Mouse (Mus musculus): ENCODE results near the gene Phf21a.

Gene Phf21a

GRCm38 (mm10) chr2:92240299-92240698 lies 147.4 kb downstream of the Phf21a start:
- DNase-seq, result no peak

GRCm38 (mm10) chr2:92240816-92241215 lies 147.9 kb downstream of the Phf21a start:
- DNase-seq, result no peak

GRCm38 (mm10) chr2:92241317-92241716 lies 148.4 kb downstream of the Phf21a start:
- no peak for DNase-seq

GRCm38 (mm10) chr2:92246112-92246511 lies 153.2 kb downstream of the Phf21a start:
- no peak for DNase-seq

GRCm38 (mm10) chr2:92247711-92248110 lies 154.8 kb downstream of the Phf21a start:
- DNase-seq, result no peak

- no peak for DNase-seq
These were observed 157.6 kb downstream of the Phf21a start for GRCm38 (mm10) chr2:92250472-92250871.

- no peak for DNase-seq
These were observed 160.9 kb downstream of the Phf21a start for GRCm38 (mm10) chr2:92253777-92254176.

GRCm38 (mm10) chr2:92256141-92256540 lies 163.2 kb downstream of the Phf21a start:
- DNase-seq, result no peak

- DNase-seq, result peak; percentile 40 to 57
These were observed 164.5 kb downstream of the Phf21a start for GRCm38 (mm10) chr2:92257372-92257956.

- DNase-seq, result no peak
These were observed 167.0 kb downstream of the Phf21a start for GRCm38 (mm10) chr2:92259924-92260323.

- no peak for DNase-seq
These were observed 173.2 kb downstream of the Phf21a start for GRCm38 (mm10) chr2:92266100-92266617.

- no peak for DNase-seq
These were observed 176.3 kb downstream of the Phf21a start for GRCm38 (mm10) chr2:92269227-92269626.

- no peak for DNase-seq
These were observed 179.6 kb downstream of the Phf21a start for GRCm38 (mm10) chr2:92272510-92272909.

GRCm38 (mm10) chr2:92273101-92273801 lies 180.3 kb downstream of the Phf21a start:
- peak in 1 of 2 experiments; percentile 24 for DNase-seq

GRCm38 (mm10) chr2:92273802-92274183 lies 180.9 kb downstream of the Phf21a start:
- DNase-seq, result no peak

- no peak for DNase-seq
These were observed 184.9 kb downstream of the Phf21a start for GRCm38 (mm10) chr2:92277787-92278186.

GRCm38 (mm10) chr2:92278663-92279062 lies 185.7 kb downstream of the Phf21a start:
- peak; percentile 25 to 35 for DNase-seq

- DNase-seq, result no peak
These were observed 186.5 kb downstream of the Phf21a start for GRCm38 (mm10) chr2:92279398-92279797.

GRCm38 (mm10) chr2:92285597-92285996 lies 192.7 kb downstream of the Phf21a start:
- DNase-seq, result peak; percentile 77 to 90

- no peak for DNase-seq
These were observed 196.4 kb downstream of the Phf21a start for GRCm38 (mm10) chr2:92289335-92289734.

- DNase-seq, result no peak
These were observed 198.6 kb downstream of the Phf21a start for GRCm38 (mm10) chr2:92291526-92291925.

- DNase-seq, result peak; percentile 81 to 89
These were observed 203.5 kb downstream of the Phf21a start for GRCm38 (mm10) chr2:92296402-92296801.

- DNase-seq, result no peak
These were observed 207.0 kb downstream of the Phf21a start for GRCm38 (mm10) chr2:92299896-92300295.

- no peak for DNase-seq
These were observed 209.1 kb downstream of the Phf21a start for GRCm38 (mm10) chr2:92301849-92302607.

Data from cerebellum, postnatal 25 days (tissue).